Mouse (Mus musculus): Measurements from ENCODE around the gene Gm45233.

DNA sequence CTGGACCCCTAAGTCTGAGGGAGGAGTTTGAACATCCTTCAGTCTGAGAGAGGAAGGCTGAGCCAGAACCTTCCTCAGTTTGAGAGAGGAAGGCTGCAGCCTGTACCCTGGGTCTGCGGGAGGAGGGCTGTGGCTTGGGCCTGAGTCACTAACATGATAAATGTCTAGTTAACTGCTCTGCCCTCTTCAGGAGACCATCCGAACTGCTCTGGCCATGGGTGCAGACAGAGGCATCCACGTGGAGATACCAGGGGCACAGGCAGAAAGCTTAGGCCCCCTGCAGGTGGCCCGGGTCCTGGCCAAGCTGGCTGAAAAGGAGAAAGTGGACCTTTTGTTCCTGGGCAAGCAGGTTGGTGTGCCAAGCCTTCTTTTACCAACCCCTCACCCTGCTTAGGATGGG is 8.7 kb downstream of the Gm45233 start:
- no peak for TF ChIP-seq ZNF384 (IDR thresholded peaks at IDR 0.05; ENCODE audit: low read depth, low read length)
- no peak for TF ChIP-seq ZC3H11A (IDR thresholded peaks at IDR 0.05; ENCODE audit: borderline replicate concordance, low read depth, low read length)
- TF ChIP-seq MAFK (IDR thresholded peaks at IDR 0.05; ENCODE audit: insufficient read depth, low read depth, low read length), result no peak
- TF ChIP-seq HCFC1 (IDR thresholded peaks at IDR 0.05; ENCODE audit: borderline replicate concordance, insufficient read depth, low read length), result no peak
